Mouse (Mus musculus): ENCODE data around the gene Szt2. TPM values are rescaled to one million over a fixed set of nuclear protein-coding genes. Genes with fewer than 3 reads are reported as not detected.

Gene Szt2
- total and polyA plus RNA-seq, 3 experiments, result 10.1 to 15.5 (median 11.1) TPM

DNA sequence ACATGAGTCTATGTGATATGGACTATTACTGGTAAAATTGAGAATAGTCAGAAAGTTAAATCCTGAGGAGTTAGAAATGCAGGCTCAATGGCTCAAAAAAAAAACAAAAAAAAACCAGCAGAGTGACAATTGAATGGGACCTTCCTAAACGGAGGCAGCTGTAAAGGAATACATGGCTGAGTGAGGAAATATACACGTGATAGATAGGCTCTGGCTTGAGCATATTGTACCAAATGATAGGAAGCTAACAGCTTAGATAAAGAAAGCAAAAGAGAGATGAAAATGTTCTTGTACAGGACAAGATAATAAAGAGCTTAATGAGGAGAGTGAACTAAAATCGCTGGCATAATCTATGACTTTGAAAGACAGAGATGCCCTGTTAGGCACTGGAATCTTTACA, 54.8 kb downstream of the Szt2 start:
- Histone ChIP-seq H3K79me2 (replicated peaks; ENCODE audit: control insufficient read depth, insufficient read depth, low read length) (no peaks in the 10 kb centered on the region), H3K4me1 (ENCODE audit: control insufficient read depth, insufficient read depth, low read length) (peaks cover under 1% of the 10 kb centered on the region), H3K4me3 (no peak overlapping the region), H3K27me3 (ENCODE audit: control insufficient read depth, insufficient read depth, low read length) (no peaks in the 10 kb centered on the region), H3K9ac (ENCODE audit: low read depth, low read length) (no peak overlapping the region), H3K27ac (no peak overlapping the region), H3K36me3 (ENCODE audit: control insufficient read depth, insufficient read depth, low read length) (no peaks in the 10 kb centered on the region)
- no peak for TF ChIP-seq EP300 (IDR thresholded peaks at IDR 0.05; ENCODE audit: insufficient read depth, low read depth, low read length)
- TF ChIP-seq POLR2A (IDR thresholded peaks at IDR 0.05; ENCODE audit: insufficient read depth, low read depth, low read length), result no peak
- 50% methylated on average over 3 of the region's 3 CpGs for WGBS
- intact Hi-C loops (cut with DNase I), result no loop called here
- no peak for DNase-seq

DNA sequence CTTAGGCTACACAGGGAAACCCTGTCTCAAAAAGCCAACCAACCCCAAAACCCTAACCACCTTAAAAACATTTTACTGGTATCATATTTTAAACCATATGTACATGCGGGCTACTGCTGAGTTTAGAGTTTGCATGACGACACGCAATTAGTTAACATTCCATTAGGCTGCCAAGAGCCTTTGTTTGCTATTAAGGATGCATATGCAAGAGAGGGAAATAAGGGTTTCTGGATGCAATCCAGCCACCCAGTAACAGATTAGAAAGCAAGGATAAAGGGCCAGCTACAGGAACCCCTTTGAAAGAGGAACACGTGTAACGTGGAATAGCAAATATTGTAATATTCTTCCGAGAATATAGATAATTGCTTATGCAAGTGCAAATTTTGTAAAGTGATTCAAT, 55.4 kb downstream of the Szt2 start:
- Histone ChIP-seq H3K4me1 (ENCODE audit: control insufficient read depth, insufficient read depth, low read length) (no peaks in the 10 kb centered on the region), H3K27ac (no peak overlapping the region), H3K4me3 (no peak overlapping the region), H3K9ac (ENCODE audit: low read depth, low read length) (no peak overlapping the region), H3K36me3 (ENCODE audit: control insufficient read depth, insufficient read depth, low read length) (no peaks in the 10 kb centered on the region), H3K27me3 (ENCODE audit: control insufficient read depth, insufficient read depth, low read length) (no peaks in the 10 kb centered on the region), H3K79me2 (replicated peaks; ENCODE audit: control insufficient read depth, insufficient read depth, low read length) (no peaks in the 10 kb centered on the region)
- WGBS, result 69% methylated on average over 6 of the region's 6 CpGs
- no peak for DNase-seq
- intact Hi-C loops (cut with DNase I), result no loop called here
- TF ChIP-seq CTCF (IDR thresholded peaks at IDR 0.05), result no peak
- TF ChIP-seq EP300 (IDR thresholded peaks at IDR 0.05; ENCODE audit: insufficient read depth, low read depth, low read length), result no peak
- no peak for TF ChIP-seq POLR2A (IDR thresholded peaks at IDR 0.05; ENCODE audit: insufficient read depth, low read depth, low read length)

DNA sequence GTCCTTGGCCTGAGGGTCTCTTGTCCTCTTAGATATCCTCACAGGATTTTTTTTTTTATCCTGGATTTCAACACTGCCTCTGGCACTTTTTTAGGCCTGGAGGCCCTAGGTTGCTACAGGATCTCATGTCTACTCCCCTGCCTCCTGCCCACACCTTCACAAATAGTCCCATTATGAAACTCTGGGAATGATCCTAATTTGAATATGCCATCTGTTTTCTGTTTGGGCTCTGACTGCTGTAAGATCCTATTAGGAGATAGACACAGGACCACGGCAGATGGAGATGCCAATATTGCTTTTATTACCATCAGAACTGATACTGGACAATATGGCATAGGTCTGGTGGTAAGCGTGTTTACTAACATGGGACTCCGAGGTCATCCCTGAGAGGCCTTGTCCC, 57.2 kb downstream of the Szt2 start:
- WGBS, result 90% methylated on average over 3 of the region's 3 CpGs
- TF ChIP-seq EP300 (IDR thresholded peaks at IDR 0.05; ENCODE audit: insufficient read depth, low read depth, low read length) (no peak), CTCF (IDR thresholded peaks at IDR 0.05) (no peak), POLR2A (IDR thresholded peaks at IDR 0.05; ENCODE audit: insufficient read depth, low read depth, low read length) (no peak)

DNA sequence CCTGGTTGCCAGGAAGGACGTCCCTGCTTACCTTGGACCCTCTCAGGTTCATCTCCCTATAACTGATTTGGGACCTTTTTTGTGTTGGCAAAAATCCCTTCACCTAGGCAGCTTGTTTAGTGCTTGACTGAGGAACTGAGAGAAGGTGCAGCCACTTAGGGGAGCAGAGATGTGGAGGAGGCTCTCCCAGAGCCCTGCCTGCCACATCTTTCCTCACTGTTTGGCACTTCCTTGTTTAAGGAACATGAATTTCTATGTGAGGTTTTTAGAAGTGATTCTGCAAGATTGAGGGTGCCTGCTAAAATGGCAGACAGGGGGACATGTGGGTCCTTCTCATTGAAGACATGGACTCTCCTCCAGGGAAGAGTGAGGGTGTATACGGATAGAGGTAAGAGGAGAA, 58.2 kb downstream of the Szt2 start:
- 52% methylated on average over 2 of the region's 2 CpGs for WGBS
- H3K79me2 ChIP-seq (replicated peaks; ENCODE audit: control insufficient read depth, insufficient read depth, low read length), result no peaks in the 10 kb centered on the region
- H3K9ac ChIP-seq (ENCODE audit: low read depth, low read length), result no peak overlapping the region
- H3K4me3 ChIP-seq, result no peak overlapping the region
- H3K4me1 ChIP-seq (ENCODE audit: control insufficient read depth, insufficient read depth, low read length), result no peaks in the 10 kb centered on the region
- H3K36me3 ChIP-seq (ENCODE audit: control insufficient read depth, insufficient read depth, low read length), result no peaks in the 10 kb centered on the region
- H3K27me3 ChIP-seq (ENCODE audit: control insufficient read depth, insufficient read depth, low read length), result no peaks in the 10 kb centered on the region
- TF ChIP-seq CTCF (IDR thresholded peaks at IDR 0.05) (no peak), EP300 (IDR thresholded peaks at IDR 0.05; ENCODE audit: insufficient read depth, low read depth, low read length) (no peak), POLR2A (IDR thresholded peaks at IDR 0.05; ENCODE audit: insufficient read depth, low read depth, low read length) (no peak)
- no peak for DNase-seq
- no peak overlapping the region for H3K27ac ChIP-seq
- intact Hi-C loops (cut with DNase I), result no loop called here

More for the DNA sequence above, 57.2 kb downstream of the Szt2 start:
- Histone ChIP-seq H3K4me3 (no peak overlapping the region), H3K9ac (ENCODE audit: low read depth, low read length) (no peak overlapping the region), H3K27ac (no peak overlapping the region), H3K79me2 (replicated peaks; ENCODE audit: control insufficient read depth, insufficient read depth, low read length) (no peaks in the 10 kb centered on the region), H3K27me3 (ENCODE audit: control insufficient read depth, insufficient read depth, low read length) (no peaks in the 10 kb centered on the region), H3K4me1 (ENCODE audit: control insufficient read depth, insufficient read depth, low read length) (no peaks in the 10 kb centered on the region), H3K36me3 (ENCODE audit: control insufficient read depth, insufficient read depth, low read length) (no peaks in the 10 kb centered on the region)
- intact Hi-C loops (cut with DNase I), result no loop called here
- DNase-seq, result no peak

DNA sequence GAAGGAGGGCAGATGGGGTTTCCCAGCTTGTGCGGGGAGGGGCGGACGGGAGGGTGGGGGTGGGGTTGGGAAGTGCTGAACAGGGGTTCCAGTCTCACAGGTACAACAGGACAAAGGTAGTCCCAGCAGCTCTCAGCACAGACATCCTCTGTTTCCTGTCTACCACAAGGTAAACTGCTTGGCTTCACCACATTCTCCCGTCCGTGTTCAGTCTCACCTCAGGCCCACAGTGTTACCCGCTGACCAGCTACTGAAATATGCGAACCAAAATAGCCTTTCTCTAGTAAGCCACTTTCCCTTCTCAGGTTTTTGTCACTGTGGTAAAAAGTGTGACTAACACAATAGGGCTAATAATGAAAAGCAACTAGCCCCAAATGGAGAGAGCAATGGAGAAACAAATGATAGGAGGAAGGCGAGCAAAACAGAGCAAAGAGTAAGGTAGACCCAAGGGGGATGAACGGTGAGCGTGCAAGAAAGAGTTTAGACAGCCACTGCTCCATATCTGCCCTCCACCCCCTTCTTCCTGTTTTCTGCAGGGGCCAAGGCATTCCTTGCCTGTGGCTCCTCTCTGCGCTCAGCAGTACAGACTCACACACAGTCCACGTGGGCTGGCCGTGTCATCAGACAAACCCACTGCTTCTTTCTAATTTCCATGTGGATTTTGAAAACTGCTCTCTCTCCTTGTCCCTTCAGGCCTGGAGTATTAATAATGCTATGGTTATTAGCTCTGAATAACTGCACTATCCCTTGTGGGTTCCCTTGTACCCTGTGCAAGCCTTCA, 61.4 kb downstream of the Szt2 start:
- no peak for TF ChIP-seq POLR2A (IDR thresholded peaks at IDR 0.05; ENCODE audit: insufficient read depth, low read depth, low read length)
- no peak for TF ChIP-seq EP300 (IDR thresholded peaks at IDR 0.05; ENCODE audit: insufficient read depth, low read depth, low read length)
- no peak for TF ChIP-seq CTCF (IDR thresholded peaks at IDR 0.05)
- Histone ChIP-seq H3K4me1 (ENCODE audit: control insufficient read depth, insufficient read depth, low read length) (no peaks in the 10 kb centered on the region), H3K27ac (no peak overlapping the region), H3K79me2 (replicated peaks; ENCODE audit: control insufficient read depth, insufficient read depth, low read length) (no peaks in the 10 kb centered on the region), H3K9ac (ENCODE audit: low read depth, low read length) (no peak overlapping the region), H3K4me3 (no peak overlapping the region), H3K27me3 (ENCODE audit: control insufficient read depth, insufficient read depth, low read length) (no peaks in the 10 kb centered on the region), H3K36me3 (ENCODE audit: control insufficient read depth, insufficient read depth, low read length) (no peaks in the 10 kb centered on the region)
- intact Hi-C loops (cut with DNase I), result no loop called here
- DNase-seq, result no peak
- WGBS, result 31% methylated on average over 13 of the region's 13 CpGs

DNA sequence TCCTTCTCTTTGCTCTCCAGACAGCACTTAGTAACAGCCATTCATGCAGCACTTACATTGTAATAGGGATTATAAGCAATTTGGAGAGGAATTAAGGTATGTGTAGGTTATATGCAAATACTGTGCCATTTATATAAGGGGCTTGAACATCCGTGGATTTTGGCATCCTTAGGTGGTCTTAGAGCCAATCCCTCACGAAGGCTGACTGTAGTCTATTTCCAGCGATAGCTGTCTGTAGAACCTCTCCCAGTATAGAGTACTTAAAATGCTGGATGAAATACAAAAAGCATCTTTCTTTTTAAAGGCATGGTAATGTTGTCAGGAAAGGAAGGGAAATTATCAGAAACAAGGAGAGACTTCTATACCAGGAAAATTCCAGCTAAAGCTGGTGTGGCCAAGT, 67.6 kb downstream of the Szt2 start:
- Histone ChIP-seq H3K4me1 (ENCODE audit: control insufficient read depth, insufficient read depth, low read length) (no peaks in the 10 kb centered on the region), H3K27me3 (ENCODE audit: control insufficient read depth, insufficient read depth, low read length) (no peaks in the 10 kb centered on the region), H3K9ac (ENCODE audit: low read depth, low read length) (no peak overlapping the region), H3K36me3 (ENCODE audit: control insufficient read depth, insufficient read depth, low read length) (no peaks in the 10 kb centered on the region), H3K27ac (no peak overlapping the region), H3K4me3 (no peak overlapping the region), H3K79me2 (replicated peaks; ENCODE audit: control insufficient read depth, insufficient read depth, low read length) (no peaks in the 10 kb centered on the region)
- no peak for DNase-seq
- intact Hi-C loops (cut with DNase I), result no loop called here
- WGBS, result 74% methylated on average over 3 of the region's 3 CpGs
- TF ChIP-seq CTCF (IDR thresholded peaks at IDR 0.05) (no peak), EP300 (IDR thresholded peaks at IDR 0.05; ENCODE audit: insufficient read depth, low read depth, low read length) (no peak), POLR2A (IDR thresholded peaks at IDR 0.05; ENCODE audit: insufficient read depth, low read depth, low read length) (no peak)
